In the genomic region with DNA sequence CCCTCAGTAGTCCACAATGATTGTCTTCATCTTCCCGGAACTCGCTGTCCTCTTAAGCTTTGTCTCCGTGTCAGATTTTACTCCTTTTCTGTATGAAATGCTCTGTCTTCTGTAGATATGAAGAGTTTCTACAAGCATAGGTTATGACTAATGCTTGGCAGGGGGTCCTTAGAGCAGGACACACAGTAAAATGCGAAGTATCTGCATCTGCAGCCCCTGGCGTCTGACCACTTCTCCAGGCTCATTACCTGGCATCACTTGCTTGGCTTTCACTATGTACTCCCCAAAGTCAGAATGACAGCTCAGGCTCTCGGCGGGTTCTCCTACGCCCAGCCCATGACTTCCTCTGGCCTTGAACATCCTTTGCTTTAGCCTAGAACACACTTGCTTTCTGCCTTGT, we compare ENCODE assay signal across 10 mouse cellular contexts.
DNase-seq lines count a peak whose midpoint lies in the region; ATAC-seq and TF ChIP-seq lines count a peak whose summit lies in the region.
"Had no signal": no experiment of that assay in that cellular context is flagged by ENCODE, and none has a peak within 500 bp of the region (broad histone marks: within the 10 kb centered on the region; RNA-seq: fewer than 3 reads in every experiment).

No protein-coding gene starts in this region.

- intact Hi-C loops in heart, postnatal 25 days (cut with DNase I): loop anchor here (10.0 kb wide), 1 partner anchor 256 kb away; no protein-coding TSS in a partner anchor
- intact Hi-C loops in left cerebral cortex, adult 2 months (cut with DNase I): no loop called here
- intact Hi-C loops in left cerebral cortex, postnatal 10 days (cut with DNase I): no loop called here

- peak overlapping the region; percentile 36 for H3K4me2 ChIP-seq in hindbrain, embryonic 13.5 days
- peak overlapping the region; percentile 45 for H3K4me2 ChIP-seq in midbrain, embryonic 16.5 days (ENCODE audit: low read length)
- no peak overlapping the region for H3K4me2 ChIP-seq in liver, embryonic 11.5 days
- H3K4me2 ChIP-seq: lung, embryonic 14.5 days had no signal

- no peaks in the 10 kb centered on the region for H3K9me3 ChIP-seq in hindbrain, embryonic 13.5 days
- H3K9me3 ChIP-seq in midbrain, embryonic 16.5 days (replicated peaks; ENCODE audit: control insufficient read depth, low read length, poor library complexity, severe bottlenecking): no peaks in the 10 kb centered on the region
- H3K9me3 ChIP-seq in liver, embryonic 11.5 days (ENCODE audit: control insufficient read depth, low read length): no peaks in the 10 kb centered on the region

- peak overlapping the region; percentile 29 for H3K4me3 ChIP-seq in left cerebral cortex, adult 2 months
- H3K4me3 ChIP-seq in hindbrain, embryonic 13.5 days: no peak overlapping the region
- H3K4me3 ChIP-seq in midbrain, embryonic 16.5 days (ENCODE audit: low read depth, low read length): no peak overlapping the region
- no peak overlapping the region for H3K4me3 ChIP-seq in liver, embryonic 11.5 days (ENCODE audit: low read depth, low read length)

- H3K9ac ChIP-seq in hindbrain, embryonic 13.5 days: no peak overlapping the region
- peak overlapping the region; percentile 11; the same call in 1 of the 2 replicates for H3K9ac ChIP-seq in midbrain, embryonic 16.5 days (ENCODE audit: low read depth, low read length)
- H3K9ac ChIP-seq in liver, embryonic 11.5 days (ENCODE audit: low read depth, low read length): no peak overlapping the region
- H3K9ac ChIP-seq: lung, embryonic 14.5 days had no signal

- DNase-seq in heart, adult 11 months: peak; percentile 62
- DNase-seq in heart, postnatal 25 days (ENCODE audit: low spot score): no peak
- no peak for DNase-seq in left cerebral cortex, adult 2 months (ENCODE audit: extremely low spot score in 1 of 2, low spot score in 2 of 2)
- no peak for DNase-seq in left cerebral cortex, postnatal 10 days (ENCODE audit: extremely low spot score in 1 of 2, low spot score in 2 of 2)
- no peak for DNase-seq in liver, embryonic 11.5 days (ENCODE audit: low spot score)
- no peak for DNase-seq in kidney, postnatal 14 days
- DNase-seq: thymus, postnatal 4 days had no signal

- H3K27ac ChIP-seq in left cerebral cortex, adult 2 months: peak overlapping the region; percentile 37; the same call in 1 of the 2 replicates
- peak overlapping the region; percentile 71 for H3K27ac ChIP-seq in hindbrain, embryonic 13.5 days
- H3K27ac ChIP-seq in midbrain, embryonic 16.5 days (ENCODE audit: low read length): peak overlapping the region; percentile 2; the same call in 1 of the 2 replicates
- H3K27ac ChIP-seq in liver, embryonic 11.5 days (ENCODE audit: low read depth, low read length): no peak overlapping the region

- no peak for TF ChIP-seq CTCF in left cerebral cortex, adult 2 months (IDR thresholded peaks at IDR 0.05)

- peaks cover 16% of the 10 kb centered on the region for H3K4me1 ChIP-seq in hindbrain, embryonic 13.5 days (replicated peaks)
- H3K4me1 ChIP-seq in midbrain, embryonic 16.5 days (ENCODE audit: control insufficient read depth, insufficient read depth, low read length): peaks cover 12% of the 10 kb centered on the region
- no peaks in the 10 kb centered on the region for H3K4me1 ChIP-seq in liver, embryonic 11.5 days (replicated peaks; ENCODE audit: control insufficient read depth, insufficient read depth, low read length)

- no peaks in the 10 kb centered on the region for H3K27me3 ChIP-seq in hindbrain, embryonic 13.5 days
- no peaks in the 10 kb centered on the region for H3K27me3 ChIP-seq in midbrain, embryonic 16.5 days (ENCODE audit: control insufficient read depth, insufficient read depth, low read depth, low read length)
- no peaks in the 10 kb centered on the region for H3K27me3 ChIP-seq in liver, embryonic 11.5 days (replicated peaks; ENCODE audit: control insufficient read depth, insufficient read depth, low read length)

- no peaks in the 10 kb centered on the region for H3K36me3 ChIP-seq in hindbrain, embryonic 13.5 days
- no peaks in the 10 kb centered on the region for H3K36me3 ChIP-seq in midbrain, embryonic 16.5 days (ENCODE audit: control insufficient read depth, insufficient read depth, low read length)
- no peaks in the 10 kb centered on the region for H3K36me3 ChIP-seq in liver, embryonic 11.5 days (ENCODE audit: control insufficient read depth, insufficient read depth, low read length)

- peak; percentile 27; the same call in 1 of the 2 replicates for ATAC-seq in hindbrain, embryonic 13.5 days (ENCODE audit: low FRiP score)
- ATAC-seq in midbrain, embryonic 16.5 days: 0 out of 2 replicates have a peak, but pooled peaks have one; percentile 18
- no peak for ATAC-seq in liver, embryonic 11.5 days (replicated peaks; ENCODE audit: low FRiP score)

- WGBS in hindbrain, embryonic 13.5 days: 70% methylated on average over 8 of the region's 8 CpGs
- WGBS in midbrain, embryonic 16.5 days: 64% methylated on average over 8 of the region's 8 CpGs
- WGBS in liver, embryonic 11.5 days: 82% methylated on average over 8 of the region's 8 CpGs
